Mouse (Mus musculus) heart, postnatal 0 days (tissue): ENCODE measurements around the gene Ssc5d. TPM values are rescaled to one million over a fixed set of nuclear protein-coding genes. Genes with fewer than 3 reads are reported as not detected.
"Not testable (repeated sequence)": the region's sequence is repeated elsewhere in the genome, so short reads cannot be mapped to it uniquely, and the experiment has no call there.

Source experiments
- ATAC-seq: fragments of 200-750 bp; cut with Nextera tagmentation; 2 replicates; pipeline ENCODE4 v1.8.0; 2017; ENCODE audit warnings: low read depth, moderate number of reproducible peaks, moderate library complexity; ENCODE audit not compliant: insufficient read depth
- DNase-seq: peaks from one replicate; pipeline ENCODE4 v3.0.0-alpha.2; 2016; ENCODE audit warnings: low spot score
- H3K27ac ChIP-seq: fragments of 300-500 bp; sonication (generic); 2 replicates; pipeline ENCODE4 v1.5.1; 2014; ENCODE audit warnings: low read depth, mild to moderate bottlenecking
- H3K27me3 ChIP-seq: fragments of 300-500 bp; sonication (generic); 2 replicates; pipeline ENCODE4 v1.6.1; 2014; ENCODE audit warnings: low read length, mixed read lengths; ENCODE audit not compliant: control insufficient read depth, insufficient read depth
- H3K36me3 ChIP-seq: fragments of 300-500 bp; sonication (generic); replicated peaks from 2 replicates; pipeline ENCODE4 v1.6.1; 2014; ENCODE audit warnings: low read length, mixed read lengths; ENCODE audit not compliant: control insufficient read depth, insufficient read depth
- H3K4me1 ChIP-seq: fragments of 300-500 bp; sonication (generic); 2 replicates; pipeline ENCODE4 v1.6.1; 2014; ENCODE audit warnings: antibody characterized with exemption; ENCODE audit not compliant: control insufficient read depth, insufficient read depth
- H3K4me2 ChIP-seq: fragments of 300-500 bp; sonication (generic); 2 replicates; pipeline ENCODE4 v1.6.1; 2014; ENCODE audit warnings: low read depth, mild to moderate bottlenecking, low read length, moderate library complexity
- H3K4me3 ChIP-seq: fragments of 300-500 bp; sonication (generic); 2 replicates; pipeline ENCODE4 v1.5.1; 2014; ENCODE audit warnings: low read depth, low read length
- H3K9ac ChIP-seq: fragments of 300-500 bp; sonication (generic); replicated peaks from 2 replicates; pipeline ENCODE4 v1.6.1; 2014; ENCODE audit warnings: low read depth, low read length, mixed read lengths
- H3K9me3 ChIP-seq: fragments of 300-500 bp; sonication (generic); replicated peaks from 2 replicates; pipeline ENCODE4 v1.6.1; 2016; ENCODE audit warnings: low read length; ENCODE audit not compliant: control insufficient read depth
- CTCF ChIP-seq: IDR thresholded peaks from 2 replicates; pipeline ENCODE4 v1.5.1; 2016; ENCODE audit warnings: antibody characterized with exemption, control low read depth, low read depth
- EP300 ChIP-seq: IDR thresholded peaks from 2 replicates; pipeline ENCODE4 v1.6.1; 2016; ENCODE audit warnings: antibody characterized with exemption, low read depth
- WGBS: fragments of 180-500 bp; shearing (Covaris S2); extraction: QIAGEN DNeasy Blood & Tissue Kit; methylation state at CpG from one replicate; pipeline ENCODE4 v1.1.7; 2014; 5-methylcytosine and 5-hydroxymethylcytosine counted together
- polyA plus RNA-seq: library from polyadenylated mRNA; unstranded; fragments of >200 nt; fragmentation: Nextera tagmentation; extraction: Ambion mirVana; gene quantifications from 2 replicates; pipeline ENCODE4 v1.2.1, GENCODE M21; 2015
- total RNA-seq: library from RNA; depleted of rRNA; stranded (reverse); fragments of >200 nt; gene quantifications from 2 replicates; pipeline ENCODE4 v1.2.3, GENCODE M21; 2014; ENCODE audit warnings: low replicate concordance; rRNA removed

Gene Ssc5d
- total RNA-seq: 3.5 and 5.0 TPM in 2 replicates
- 1.1 and 1.2 TPM in 2 replicates for polyA plus RNA-seq

DNA sequence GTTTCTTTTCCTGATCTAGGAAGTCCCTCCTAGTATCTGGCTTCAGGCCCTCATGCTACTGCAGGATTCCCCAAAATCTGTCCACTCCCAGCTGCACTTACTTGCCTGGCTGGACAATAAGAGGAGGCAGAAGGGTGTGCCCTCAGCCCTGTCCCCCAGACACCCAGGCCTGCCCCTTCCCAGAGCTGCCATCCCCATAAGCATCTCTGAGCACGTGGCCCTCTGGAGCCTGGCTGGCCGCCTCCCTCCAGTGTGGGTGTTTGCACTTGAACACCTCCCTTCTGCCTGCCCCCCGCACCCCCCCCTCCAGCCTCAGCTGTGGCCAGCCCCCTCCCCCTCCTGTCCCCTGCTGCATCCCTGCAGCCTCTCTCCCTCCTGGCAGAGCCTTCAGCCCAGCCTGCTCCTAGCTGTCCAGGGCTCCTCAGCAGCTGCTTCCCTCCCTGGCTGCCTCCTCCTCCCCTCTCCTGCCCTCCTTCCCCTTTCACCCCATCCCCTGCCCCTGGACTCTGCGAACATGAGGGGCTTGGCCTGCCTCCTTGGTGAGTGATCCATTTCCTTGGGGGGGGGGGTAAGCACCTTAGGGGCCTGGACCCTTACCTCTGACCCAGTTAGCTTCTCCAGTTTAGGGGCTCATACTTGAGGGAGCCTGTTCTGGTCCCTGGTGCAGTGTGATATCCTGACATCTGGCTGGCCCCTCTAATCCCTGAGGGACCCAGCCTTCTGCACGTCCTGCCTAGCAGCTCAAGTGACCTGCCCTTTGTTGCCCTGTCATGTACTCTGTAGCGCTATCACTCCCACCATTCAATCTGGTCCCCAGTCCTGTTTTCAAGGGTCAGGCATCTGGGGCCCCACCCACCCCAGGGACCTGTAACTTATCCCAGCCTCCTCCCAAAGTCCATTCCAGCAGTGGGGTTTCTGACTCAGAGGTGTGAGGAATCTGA, at the start of gene Ssc5d:
Ssc5d (plus strand) TSS at position 345 of the 941 bp plus-strand sequence.
- peaks cover 22% of the 10 kb centered on the region for H3K4me1 ChIP-seq
- H3K9me3 ChIP-seq: no peaks in the 10 kb centered on the region
- ATAC-seq (peak; percentile 36), DNase-seq (no peak)
- H3K4me2 ChIP-seq: no peak within 1 kb of the TSS; the same call in 1 of the 2 replicates
- H3K36me3 ChIP-seq: peaks cover under 1% of the 10 kb centered on the region; the same call in 1 of the 2 replicates
- no peak within 1 kb of the TSS for H3K4me3 ChIP-seq
- H3K9ac ChIP-seq: no peak within 1 kb of the TSS
- H3K27me3 ChIP-seq: no peaks in the 10 kb centered on the region
- peak within 1 kb of the TSS; percentile 72 for H3K27ac ChIP-seq
- WGBS: 15% methylated on average over 6 of the region's 6 CpGs
- TF ChIP-seq CTCF (no peak), EP300 (no peak)

- under 1% methylated on average over 22 of the region's 22 CpGs for WGBS
- DNase-seq: peak; percentile 98
These were observed 48.8 kb upstream of the Ssc5d start, which contains the start of gene Isoc2a for GRCm38 (mm10) chr7:4876753-4877221. TSS of gene Isoc2a (plus strand) at chr7:4877153.

GRCm38 (mm10) chr7:4877226-4877625, 48.4 kb upstream of the Ssc5d start:
- no peaks in the 10 kb centered on the region for H3K27me3 ChIP-seq
- no peaks in the 10 kb centered on the region for H3K36me3 ChIP-seq
- DNase-seq (no peak), ATAC-seq (peak; percentile 21; the same call in 1 of the 2 replicates)
- peaks cover 12% of the 10 kb centered on the region; the same call in 1 of the 2 replicates for H3K4me1 ChIP-seq
- TF ChIP-seq CTCF: no peak
- TF ChIP-seq EP300: peak; percentile 28
- peak overlapping the region; percentile 67 for H3K27ac ChIP-seq
- peak overlapping the region; percentile 54 for H3K4me3 ChIP-seq
- peak overlapping the region; percentile 57 for H3K9ac ChIP-seq
- peak overlapping the region; percentile 69 for H3K4me2 ChIP-seq
- H3K9me3 ChIP-seq: no peaks in the 10 kb centered on the region
- 8% methylated on average over 11 of the region's 11 CpGs for WGBS

More at GRCm38 (mm10) chr7:4876753-4877221, 48.8 kb upstream of the Ssc5d start, which contains the start of gene Isoc2a:
- TF ChIP-seq EP300 (peak; percentile 88), CTCF (no peak)
- Histone ChIP-seq H3K4me3 (peak within 1 kb of the TSS; percentile 54), H3K9ac (peak within 1 kb of the TSS; percentile 57), H3K4me2 (peak within 1 kb of the TSS; percentile 69), H3K27ac (peak within 1 kb of the TSS; percentile 71), H3K9me3 (no peaks in the 10 kb centered on the region), H3K27me3 (no peaks in the 10 kb centered on the region), H3K36me3 (no peaks in the 10 kb centered on the region), H3K4me1 (peaks cover 12% of the 10 kb centered on the region; the same call in 1 of the 2 replicates)
- ATAC-seq: peak; percentile 100

GRCm38 (mm10) chr7:4878186-4878585, 47.4 kb upstream of the Ssc5d start:
- TF ChIP-seq EP300 (no peak), CTCF (peak; percentile 26)
- Histone ChIP-seq H3K27ac (no peak overlapping the region), H3K9ac (peak overlapping the region; percentile 57; the same call in 1 of the 2 replicates), H3K36me3 (no peaks in the 10 kb centered on the region), H3K9me3 (no peaks in the 10 kb centered on the region), H3K27me3 (no peaks in the 10 kb centered on the region), H3K4me2 (peak overlapping the region; percentile 69), H3K4me3 (no peak overlapping the region), H3K4me1 (peaks cover 12% of the 10 kb centered on the region; the same call in 1 of the 2 replicates)
- DNase-seq (no peak), ATAC-seq (no peak)

DNA sequence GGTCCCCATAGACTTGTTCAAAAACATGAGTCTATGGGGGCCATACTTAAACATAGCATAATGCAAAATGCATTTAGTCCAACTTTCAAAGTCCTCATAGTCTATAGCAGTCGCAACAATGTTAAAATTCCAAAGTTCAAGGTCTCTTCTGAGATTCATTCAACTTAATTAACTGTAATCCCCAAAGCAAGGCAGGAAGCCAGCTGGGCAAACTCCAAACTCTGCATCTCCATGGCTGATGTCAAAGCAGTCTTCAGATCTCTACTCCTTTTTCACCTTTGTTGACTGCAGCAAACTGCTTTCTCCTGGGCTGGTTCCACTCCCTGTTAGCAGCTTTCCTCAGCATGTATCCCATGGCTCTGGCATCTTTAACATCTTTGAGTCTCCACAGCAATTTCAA, 46.5 kb upstream of the Ssc5d start:
- H3K4me3 ChIP-seq, H3K27ac ChIP-seq, DNase-seq, H3K36me3 ChIP-seq, H3K9ac ChIP-seq, H3K9me3 ChIP-seq, H3K4me2 ChIP-seq, ATAC-seq, H3K27me3 ChIP-seq: not testable (repeated sequence)
- 81% methylated on average over 1 of the region's 1 CpGs for WGBS
- H3K4me1 ChIP-seq: peaks cover 12% of the 10 kb centered on the region; the same call in 1 of the 2 replicates
